Mouse (Mus musculus) liver, postnatal 0 days (tissue): ENCODE measurements around the gene Chd1l.

Experiments used
- CTCF ChIP-seq: sonication (generic); IDR thresholded peaks from 2 replicates; pipeline ENCODE4 v1.5.1; 2016; ENCODE audit warnings: antibody characterized with exemption, low read depth
- EP300 ChIP-seq: IDR thresholded peaks from 2 replicates; pipeline ENCODE4 v1.6.1; 2016; ENCODE audit warnings: antibody characterized with exemption, low read depth, mild to moderate bottlenecking

DNA sequence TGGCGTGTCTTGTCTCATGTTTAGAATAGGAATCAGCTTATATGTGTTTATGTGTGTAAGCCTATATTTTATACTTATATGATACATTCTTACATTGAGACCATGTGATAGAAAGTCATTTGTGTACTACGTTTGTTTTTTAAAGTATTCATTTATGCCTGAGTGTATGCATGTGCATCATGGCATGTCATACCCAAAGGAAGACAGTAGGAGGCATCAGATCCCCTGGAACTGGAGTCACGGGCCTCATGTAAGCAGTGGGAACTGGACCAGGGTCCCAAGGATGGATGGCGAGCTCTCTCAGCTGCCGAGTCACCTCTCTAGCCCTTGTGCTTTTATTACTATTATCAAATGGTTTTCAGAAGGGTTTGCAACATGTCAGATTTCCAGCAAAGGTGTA lies 74.3 kb downstream of the Chd1l start:
- no peak for TF ChIP-seq CTCF
- no peak for TF ChIP-seq EP300
